Mouse (Mus musculus) ovary, postnatal 10 days (tissue): Measurements from ENCODE around the gene Rhox8.
"Not testable (repeated sequence)": the region's sequence is repeated elsewhere in the genome, so short reads cannot be mapped to it uniquely, and the experiment has no call there.

ENCODE experiments used
- DNase-seq: peaks from one replicate; pipeline ENCODE4 v3.0.0; 2022; ENCODE audit warnings: low spot score

The Rhox8 gene

GRCm38 (mm10) chrX:37878844-37879243, at the start of gene Rhox8:
Gene Rhox8, minus strand, starts transcription at chrX:37878944.
- no peak for DNase-seq

- no peak for DNase-seq
Measured at GRCm38 (mm10) chrX:37916311-37916710, 37.6 kb upstream of the Rhox8 start.

- DNase-seq, result no peak
Measured at GRCm38 (mm10) chrX:37908581-37908980, 29.8 kb upstream of the Rhox8 start.

- no peak for DNase-seq
Measured at GRCm38 (mm10) chrX:37903727-37904126, 25.0 kb upstream of the Rhox8 start.

GRCm38 (mm10) chrX:37901670-37902069, 22.9 kb upstream of the Rhox8 start, which contains the start of gene Rhox9:
Gene Rhox9, minus strand, starts transcription at chrX:37901770.
- not testable (repeated sequence) for DNase-seq

- not testable (repeated sequence) for DNase-seq
Measured at GRCm38 (mm10) chrX:37897132-37897531, 18.4 kb upstream of the Rhox8 start, which contains the start of gene Rhox7b. Gene Rhox7b, minus strand, starts transcription at chrX:37897232.

GRCm38 (mm10) chrX:37871641-37872040, 7.1 kb downstream of the Rhox8 start:
- no peak for DNase-seq

- not testable (repeated sequence) for DNase-seq
Measured at GRCm38 (mm10) chrX:37831386-37831785, 47.4 kb downstream of the Rhox8 start, which contains the start of gene Rhox7a. Gene Rhox7a, plus strand, starts transcription at chrX:37831686.

- DNase-seq, result not testable (repeated sequence)
Measured at GRCm38 (mm10) chrX:37826610-37827009, 52.1 kb downstream of the Rhox8 start, which contains the start of gene Rhox6. Gene Rhox6, plus strand, starts transcription at chrX:37826910.
